Mouse (Mus musculus) spleen, adult 2 months (tissue): ENCODE measurements around the gene Bcl7a.

Experiments used
- CTCF ChIP-seq: fragments of 200-500 bp; IDR thresholded peaks from 2 replicates; pipeline ENCODE4 v1.5.1; 2011; ENCODE audit warnings: mild to moderate bottlenecking, inconsistent platforms; ENCODE audit not compliant: insufficient read depth, insufficient read length, insufficient replicate concordance; ENCODE audit errors: extremely low read depth
- POLR2A ChIP-seq: fragments of 200-500 bp; IDR thresholded peaks from 2 replicates; pipeline ENCODE4 v1.6.1; 2011; ENCODE audit warnings: low read depth, low read length, inconsistent platforms

DNA sequence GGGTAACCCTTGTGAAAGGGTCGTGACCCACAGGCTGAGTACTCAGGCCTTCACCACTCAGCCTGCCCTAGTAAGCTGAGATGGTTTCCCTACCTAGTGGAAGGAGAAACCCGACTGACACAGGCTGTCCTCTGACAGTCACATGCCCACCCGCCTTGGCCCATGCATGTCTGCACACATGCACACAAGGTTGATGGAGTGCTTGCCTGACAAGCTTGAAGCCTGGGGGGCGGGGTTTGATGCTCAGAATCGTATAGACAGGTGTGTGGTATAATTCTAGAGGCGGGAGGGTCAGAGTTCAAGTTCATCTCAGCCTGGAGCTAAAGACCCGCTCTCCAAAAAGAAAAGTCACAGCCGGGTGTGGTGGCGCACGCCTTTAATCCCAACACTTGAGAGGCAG is 31.6 kb downstream of the Bcl7a start:
- TF ChIP-seq CTCF (no peak), POLR2A (no peak)
